8 mouse cellular contexts compared by ENCODE assay signal in the genomic region with DNA sequence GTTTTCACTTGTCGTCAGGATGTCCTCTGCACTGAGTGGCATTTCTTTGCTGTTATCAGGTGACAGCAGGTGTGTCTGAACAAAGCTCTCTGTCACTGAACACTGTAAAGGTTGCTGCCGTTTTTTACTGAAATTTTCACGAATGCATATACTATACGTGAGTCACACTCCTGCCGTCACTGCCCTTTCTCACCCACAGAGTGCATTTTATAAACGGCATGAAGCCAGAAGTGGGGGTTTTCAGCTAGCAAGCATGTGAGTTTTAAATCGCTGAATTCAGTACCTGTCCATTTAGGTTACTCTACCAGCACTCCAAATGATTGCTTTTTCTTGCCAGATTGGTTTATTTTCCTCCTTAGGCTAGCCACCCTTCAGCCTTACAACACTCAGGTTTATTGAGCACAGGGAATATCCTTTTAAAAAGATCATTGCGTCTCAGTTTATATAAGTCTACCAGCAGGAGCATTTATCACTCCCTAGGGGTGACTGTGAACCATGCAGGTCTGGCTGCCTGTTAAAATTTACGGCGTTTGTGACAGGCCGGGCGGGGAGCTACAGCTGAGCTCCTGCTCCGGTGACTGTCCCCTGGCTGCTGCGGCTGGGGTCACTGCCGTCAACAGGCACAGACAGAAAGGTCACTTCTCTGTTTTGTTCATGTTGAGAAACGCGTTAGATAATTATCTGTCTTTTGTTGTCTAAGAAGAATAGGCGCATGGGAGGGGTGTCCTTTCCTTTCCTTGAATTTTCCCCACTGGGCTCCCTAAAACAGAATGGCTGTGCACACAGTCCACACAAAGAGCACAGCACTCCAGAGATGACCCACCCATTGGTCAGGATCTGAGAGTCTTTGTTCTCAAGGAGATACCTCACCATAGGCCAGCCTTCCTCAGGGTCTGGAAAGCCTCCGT.
DNase-seq lines count a peak whose midpoint lies in the region; ATAC-seq and TF ChIP-seq lines count a peak whose summit lies in the region.

No protein-coding gene starts in this region.

- no peaks in the 10 kb centered on the region for H3K27me3 ChIP-seq in heart, postnatal 0 days (ENCODE audit: control insufficient read depth, insufficient read depth, low read length)
- no peaks in the 10 kb centered on the region for H3K27me3 ChIP-seq in kidney, postnatal 0 days (ENCODE audit: insufficient read depth, low read length)
- no peaks in the 10 kb centered on the region; the same call in 1 of the 2 replicates for H3K27me3 ChIP-seq in midbrain, embryonic 12.5 days
- no peaks in the 10 kb centered on the region for H3K27me3 ChIP-seq in liver, embryonic 12.5 days (replicated peaks)

- peak; percentile 75 for ATAC-seq in common myeloid progenitor, adult 5-6 weeks (replicated peaks; ENCODE audit: low read depth, poor library complexity, severe bottlenecking)
- peak; percentile 53 for ATAC-seq in heart, postnatal 0 days (ENCODE audit: insufficient read depth, low read depth)
- ATAC-seq in kidney, postnatal 0 days (replicated peaks; ENCODE audit: low FRiP score, low read depth) = no peak; the same call in 1 of the 2 replicates
- no peak for ATAC-seq in midbrain, embryonic 12.5 days (ENCODE audit: low FRiP score, low read depth)
- ATAC-seq in liver, embryonic 12.5 days = no peak

- peaks cover 24% of the 10 kb centered on the region for H3K4me1 ChIP-seq in heart, postnatal 0 days (ENCODE audit: control insufficient read depth, insufficient read depth)
- H3K4me1 ChIP-seq in kidney, postnatal 0 days (replicated peaks; ENCODE audit: insufficient read depth, low read length) = 0 out of 2 replicates have a peak, but pooled peaks cover 3% of the 10 kb centered on the region
- H3K4me1 ChIP-seq in midbrain, embryonic 12.5 days = peaks cover 15% of the 10 kb centered on the region
- H3K4me1 ChIP-seq in liver, embryonic 12.5 days = no peaks in the 10 kb centered on the region

- no peak overlapping the region for H3K4me3 ChIP-seq in heart, postnatal 0 days (ENCODE audit: low read depth, low read length)
- H3K4me3 ChIP-seq in kidney, postnatal 0 days (replicated peaks; ENCODE audit: low read depth, low read length) = no peak overlapping the region
- no peak overlapping the region for H3K4me3 ChIP-seq in midbrain, embryonic 12.5 days
- no peak overlapping the region for H3K4me3 ChIP-seq in liver, embryonic 12.5 days

- peak; percentile 9; the same call in 1 of the 2 replicates for TF ChIP-seq CTCF in heart, postnatal 0 days (IDR thresholded peaks at IDR 0.05; ENCODE audit: low read depth)
- TF ChIP-seq CTCF in kidney, postnatal 0 days (IDR thresholded peaks at IDR 0.05; ENCODE audit: low read depth) = no peak; the same call in 1 of the 2 replicates

- TF ChIP-seq EP300 in heart, postnatal 0 days (IDR thresholded peaks at IDR 0.05; ENCODE audit: low read depth) = no peak

- peak; percentile 60 for DNase-seq in adrenal gland, adult 8-10 months
- DNase-seq in heart, postnatal 0 days (ENCODE audit: low spot score) = peak; percentile 50
- DNase-seq in kidney, postnatal 0 days (ENCODE audit: low spot score) = peak; percentile 73
- no peak for DNase-seq in left cerebral cortex, postnatal 25 days (ENCODE audit: low spot score in 2 of 2)
- no peak for DNase-seq in left cerebral cortex, adult 11 months (ENCODE audit: low spot score)

- no peaks in the 10 kb centered on the region for H3K36me3 ChIP-seq in heart, postnatal 0 days (replicated peaks; ENCODE audit: control insufficient read depth, insufficient read depth, low read length)
- H3K36me3 ChIP-seq in kidney, postnatal 0 days (ENCODE audit: insufficient read depth, low read length) = no peaks in the 10 kb centered on the region
- no peaks in the 10 kb centered on the region for H3K36me3 ChIP-seq in midbrain, embryonic 12.5 days
- H3K36me3 ChIP-seq in liver, embryonic 12.5 days = no peaks in the 10 kb centered on the region

- intact Hi-C loops in left cerebral cortex, postnatal 25 days (cut with DNase I) = no loop called here

- no peak overlapping the region for H3K9ac ChIP-seq in heart, postnatal 0 days (replicated peaks; ENCODE audit: low read depth, low read length)
- no peak overlapping the region for H3K9ac ChIP-seq in kidney, postnatal 0 days (ENCODE audit: low read depth, low read length)
- H3K9ac ChIP-seq in midbrain, embryonic 12.5 days (replicated peaks) = no peak overlapping the region
- no peak overlapping the region for H3K9ac ChIP-seq in liver, embryonic 12.5 days

- no peaks in the 10 kb centered on the region for H3K9me3 ChIP-seq in heart, postnatal 0 days (replicated peaks; ENCODE audit: control insufficient read depth, low read length)
- H3K9me3 ChIP-seq in kidney, postnatal 0 days (replicated peaks; ENCODE audit: low read length) = no peaks in the 10 kb centered on the region
- no peaks in the 10 kb centered on the region for H3K9me3 ChIP-seq in midbrain, embryonic 12.5 days
- H3K9me3 ChIP-seq in liver, embryonic 12.5 days (replicated peaks) = no peaks in the 10 kb centered on the region

- WGBS in heart, postnatal 0 days = 40% methylated on average over 19 of the region's 19 CpGs
- WGBS in kidney, postnatal 0 days = 17% methylated on average over 19 of the region's 19 CpGs
- WGBS in midbrain, embryonic 12.5 days = 36% methylated on average over 19 of the region's 19 CpGs
- WGBS in liver, embryonic 12.5 days (ENCODE audit: insufficient replicate concordance) = 52% methylated on average over 19 of the region's 19 CpGs

- H3K27ac ChIP-seq in heart, postnatal 0 days (ENCODE audit: low read depth) = peak overlapping the region; percentile 67
- peak overlapping the region; percentile 33; the same call in 1 of the 2 replicates for H3K27ac ChIP-seq in kidney, postnatal 0 days
- no peak overlapping the region for H3K27ac ChIP-seq in midbrain, embryonic 12.5 days (replicated peaks)
- no peak overlapping the region for H3K27ac ChIP-seq in liver, embryonic 12.5 days

- H3K4me2 ChIP-seq in heart, postnatal 0 days (ENCODE audit: low read depth, low read length) = no peak overlapping the region
- no peak overlapping the region for H3K4me2 ChIP-seq in kidney, postnatal 0 days (ENCODE audit: low read length)
- H3K4me2 ChIP-seq in midbrain, embryonic 12.5 days (replicated peaks) = peak overlapping the region; percentile 26; the same call in 1 of the 2 replicates
- no peak overlapping the region for H3K4me2 ChIP-seq in liver, embryonic 12.5 days

Comparison
In these comparisons a context has a peak if more than half of its experiments do, and no peak if none do; other contexts are left out.
1. DNase-seq: peak in adrenal gland, adult 8-10 months (single experiment), heart, postnatal 0 days (single experiment) and kidney, postnatal 0 days (single experiment); none in left cerebral cortex, postnatal 25 days (0 of 2) and left cerebral cortex, adult 11 months (single experiment).
2. ATAC-seq: peak in common myeloid progenitor, adult 5-6 weeks (single experiment) and heart, postnatal 0 days (single experiment); none in kidney, postnatal 0 days (single experiment), midbrain, embryonic 12.5 days (single experiment) and liver, embryonic 12.5 days (single experiment).
3. H3K27ac ChIP-seq: peak in heart, postnatal 0 days (single experiment) and kidney, postnatal 0 days (single experiment); none in midbrain, embryonic 12.5 days (single experiment) and liver, embryonic 12.5 days (single experiment).